In genomic region chr1:155791919-155792318, GRCm38 (mm10) we compare ENCODE assay signal across 14 mouse cellular contexts. TPM values are rescaled to one million over a fixed set of nuclear protein-coding genes. Genes with fewer than 3 reads are reported as not detected.
DNase-seq lines count a peak whose midpoint lies in the region; ATAC-seq and TF ChIP-seq lines count a peak whose summit lies in the region.
"Had no signal": no experiment of that assay in that cellular context is flagged by ENCODE, and none has a peak within 500 bp of the region (broad histone marks: within the 10 kb centered on the region; RNA-seq: fewer than 3 reads in every experiment).

No protein-coding gene starts in this region.

- no peak overlapping the region for H3K9ac ChIP-seq in intestine, postnatal 0 days (ENCODE audit: low read depth, low read length)
- no peak overlapping the region for H3K9ac ChIP-seq in intestine, embryonic 15.5 days
- H3K9ac ChIP-seq in midbrain, postnatal 0 days (replicated peaks; ENCODE audit: low read length, poor library complexity, severe bottlenecking) = no peak overlapping the region
- no peak overlapping the region for H3K9ac ChIP-seq in midbrain, embryonic 15.5 days
- H3K9ac ChIP-seq in hindbrain, embryonic 13.5 days = no peak overlapping the region
- H3K9ac ChIP-seq: heart, embryonic 13.5 days had no signal

- WGBS in intestine, postnatal 0 days = 56% methylated on average over 5 of the region's 5 CpGs
- 60% methylated on average over 5 of the region's 5 CpGs for WGBS in intestine, embryonic 15.5 days
- 59% methylated on average over 5 of the region's 5 CpGs for WGBS in midbrain, postnatal 0 days
- whole genome bisulfite sequencing in midbrain, embryonic 15.5 days = 61% methylated on average over 5 of the region's 5 CpGs
- WGBS in hindbrain, embryonic 13.5 days = 65% methylated on average over 5 of the region's 5 CpGs

- peak; percentile 67 for TF ChIP-seq CTCF in intestine, postnatal 0 days (IDR thresholded peaks at IDR 0.05; ENCODE audit: low read depth)
- peak; percentile 60 for TF ChIP-seq CTCF in midbrain, postnatal 0 days (IDR thresholded peaks at IDR 0.05)

- no peak overlapping the region for H3K27ac ChIP-seq in intestine, postnatal 0 days (ENCODE audit: low read depth, low read length)
- no peak overlapping the region for H3K27ac ChIP-seq in intestine, embryonic 15.5 days
- no peak overlapping the region for H3K27ac ChIP-seq in midbrain, postnatal 0 days (ENCODE audit: low read depth, low read length)
- H3K27ac ChIP-seq in midbrain, embryonic 15.5 days = no peak overlapping the region
- no peak overlapping the region for H3K27ac ChIP-seq in hindbrain, embryonic 13.5 days
- H3K27ac ChIP-seq: embryonic facial prominence, embryonic 10.5 days; heart, embryonic 13.5 days had no signal

- no peaks in the 10 kb centered on the region for H3K4me1 ChIP-seq in intestine, postnatal 0 days (replicated peaks; ENCODE audit: control insufficient read depth, insufficient read depth, low read length)
- H3K4me1 ChIP-seq in intestine, embryonic 15.5 days (replicated peaks) = 0 out of 2 replicates have a peak, but pooled peaks cover 3% of the 10 kb centered on the region
- no peaks in the 10 kb centered on the region for H3K4me1 ChIP-seq in midbrain, postnatal 0 days (ENCODE audit: insufficient read depth, low read length)
- H3K4me1 ChIP-seq in midbrain, embryonic 15.5 days = peaks cover 7% of the 10 kb centered on the region
- peaks cover 22% of the 10 kb centered on the region for H3K4me1 ChIP-seq in hindbrain, embryonic 13.5 days (replicated peaks)

- peaks cover 68% of the 10 kb centered on the region for H3K36me3 ChIP-seq in intestine, postnatal 0 days (ENCODE audit: control insufficient read depth, insufficient read depth)
- peaks cover 33% of the 10 kb centered on the region for H3K36me3 ChIP-seq in intestine, embryonic 15.5 days
- peaks cover 56% of the 10 kb centered on the region for H3K36me3 ChIP-seq in midbrain, postnatal 0 days (ENCODE audit: insufficient read depth, low read length)
- no peaks in the 10 kb centered on the region for H3K36me3 ChIP-seq in midbrain, embryonic 15.5 days (replicated peaks)
- peaks cover 46% of the 10 kb centered on the region for H3K36me3 ChIP-seq in hindbrain, embryonic 13.5 days

- no peak overlapping the region for H3K4me3 ChIP-seq in intestine, postnatal 0 days (ENCODE audit: low read depth, low read length)
- H3K4me3 ChIP-seq in intestine, embryonic 15.5 days (replicated peaks) = no peak overlapping the region
- no peak overlapping the region for H3K4me3 ChIP-seq in midbrain, postnatal 0 days (ENCODE audit: low read depth, low read length)
- H3K4me3 ChIP-seq in midbrain, embryonic 15.5 days = no peak overlapping the region
- H3K4me3 ChIP-seq in hindbrain, embryonic 13.5 days = no peak overlapping the region
- H3K4me3 ChIP-seq: embryonic facial prominence, embryonic 10.5 days; heart, embryonic 13.5 days had no signal

- H3K4me2 ChIP-seq in intestine, postnatal 0 days (replicated peaks; ENCODE audit: low read depth) = no peak overlapping the region
- no peak overlapping the region for H3K4me2 ChIP-seq in intestine, embryonic 15.5 days (replicated peaks)
- H3K4me2 ChIP-seq in midbrain, postnatal 0 days (ENCODE audit: low read depth, low read length, poor library complexity, severe bottlenecking) = no peak overlapping the region
- H3K4me2 ChIP-seq in midbrain, embryonic 15.5 days = no peak overlapping the region
- no peak overlapping the region for H3K4me2 ChIP-seq in hindbrain, embryonic 13.5 days
- H3K4me2 ChIP-seq: heart, embryonic 13.5 days had no signal

- H3K9me3 ChIP-seq in intestine, postnatal 0 days (ENCODE audit: control insufficient read depth) = no peaks in the 10 kb centered on the region
- no peaks in the 10 kb centered on the region for H3K9me3 ChIP-seq in intestine, embryonic 15.5 days
- H3K9me3 ChIP-seq in midbrain, postnatal 0 days (ENCODE audit: low read length) = no peaks in the 10 kb centered on the region
- H3K9me3 ChIP-seq in midbrain, embryonic 15.5 days = no peaks in the 10 kb centered on the region
- no peaks in the 10 kb centered on the region for H3K9me3 ChIP-seq in hindbrain, embryonic 13.5 days
- H3K9me3 ChIP-seq: heart, embryonic 13.5 days had no signal

- no peak for ATAC-seq in intestine, postnatal 0 days
- ATAC-seq in intestine, embryonic 15.5 days = no peak
- no peak for ATAC-seq in midbrain, postnatal 0 days (ENCODE audit: low FRiP score)
- ATAC-seq in midbrain, embryonic 15.5 days (replicated peaks) = no peak
- ATAC-seq in common myeloid progenitor, adult 5-6 weeks (replicated peaks; ENCODE audit: low read depth, poor library complexity, severe bottlenecking) = peak; percentile 57; the same call in 1 of the 2 replicates
- ATAC-seq in erythroid progenitor cell, adult 5-6 weeks (replicated peaks; ENCODE audit: low FRiP score, poor library complexity, severe bottlenecking) = no peak
- ATAC-seq in hindbrain, embryonic 13.5 days (ENCODE audit: low FRiP score) = no peak
- ATAC-seq: forebrain, embryonic 16.5 days had no signal

- H3K27me3 ChIP-seq in intestine, postnatal 0 days (replicated peaks; ENCODE audit: control insufficient read depth, insufficient read depth, low read length) = no peaks in the 10 kb centered on the region
- no peaks in the 10 kb centered on the region for H3K27me3 ChIP-seq in intestine, embryonic 15.5 days (replicated peaks)
- no peaks in the 10 kb centered on the region for H3K27me3 ChIP-seq in midbrain, postnatal 0 days (ENCODE audit: insufficient read depth, low read length)
- H3K27me3 ChIP-seq in midbrain, embryonic 15.5 days (replicated peaks) = no peaks in the 10 kb centered on the region
- peaks cover 3% of the 10 kb centered on the region; the same call in 1 of the 2 replicates for H3K27me3 ChIP-seq in hindbrain, embryonic 13.5 days
- H3K27me3 ChIP-seq: heart, embryonic 13.5 days had no signal

- DNase-seq in midbrain, postnatal 0 days (ENCODE audit: low spot score) = peak; percentile 28
- DNase-seq in heart, postnatal 4 days = no peak
- DNase-seq: right cerebral cortex, postnatal 25 days had no signal

RNA-seq across cellular contexts. Expression of gene Qsox1, which starts 20.8 kb away (rescaled TPM):
- polyA plus RNA-seq in intestine, postnatal 0 days (2015; fragmentation: Nextera tagmentation; extraction: Ambion mirVana) = 28.4 and 30.1 TPM in 2 replicates
- 40.3 and 49.1 TPM in 2 replicates for polyA plus RNA-seq in intestine, embryonic 15.5 days (2015; fragmentation: Nextera tagmentation; extraction: Ambion mirVana)
- total RNA-seq in midbrain, postnatal 0 days (2014; rRNA removed) = 31.7 and 32.7 TPM in 2 replicates
- polyA plus RNA-seq in midbrain, postnatal 0 days (2015; fragmentation: Nextera tagmentation; extraction: Ambion mirVana) = 21.3 and 23.0 TPM in 2 replicates
- 21.7 and 22.6 TPM in 2 replicates for polyA plus RNA-seq in midbrain, embryonic 15.5 days (2015; fragmentation: Nextera tagmentation; extraction: Ambion mirVana)
- total RNA-seq in common myeloid progenitor, adult 5-6 weeks (2017) = 21.5 and 23.8 TPM in 2 replicates
- 2.5 and 8.8 TPM in 2 replicates for total RNA-seq in erythroid progenitor cell, adult 5-6 weeks (2015; ENCODE audit: low replicate concordance)
- total RNA-seq in erythroid progenitor cell, adult 5-6 weeks (2017; ENCODE audit: low replicate concordance) = 0.91 and 4.6 TPM in 2 replicates
- 25.3 and 27.5 TPM in 2 replicates for polyA plus RNA-seq in hindbrain, embryonic 13.5 days (2015; fragmentation: Nextera tagmentation; extraction: Ambion mirVana)
- 10 to 100 TPM; 76.5 to 77.4 TPM for total RNA-seq in heart, postnatal 4 days (2021)

RNA-seq across cellular contexts. Expression of gene Lhx4, which starts 40.4 kb away (rescaled TPM):
- 0.01 TPM in 1 of 2 replicates, not detected in the other for polyA plus RNA-seq in intestine, postnatal 0 days (2015; fragmentation: Nextera tagmentation; extraction: Ambion mirVana)
- polyA plus RNA-seq in intestine, embryonic 15.5 days (2015; fragmentation: Nextera tagmentation; extraction: Ambion mirVana) = not detected in 2 replicates
- total RNA-seq in midbrain, postnatal 0 days (2014; rRNA removed) = 1.5 and 2.7 TPM in 2 replicates
- 0.99 and 1.1 TPM in 2 replicates for polyA plus RNA-seq in midbrain, postnatal 0 days (2015; fragmentation: Nextera tagmentation; extraction: Ambion mirVana)
- polyA plus RNA-seq in midbrain, embryonic 15.5 days (2015; fragmentation: Nextera tagmentation; extraction: Ambion mirVana) = 1.5 and 1.6 TPM in 2 replicates
- total RNA-seq in common myeloid progenitor, adult 5-6 weeks (2017) = not detected in 2 replicates
- total RNA-seq in erythroid progenitor cell, adult 5-6 weeks (2015; ENCODE audit: low replicate concordance) = not detected in 2 replicates
- total RNA-seq in erythroid progenitor cell, adult 5-6 weeks (2017; ENCODE audit: low replicate concordance) = not detected in 2 replicates
- polyA plus RNA-seq in hindbrain, embryonic 13.5 days (2015; fragmentation: Nextera tagmentation; extraction: Ambion mirVana) = 6.4 and 9.3 TPM in 2 replicates
- not detected for total RNA-seq in heart, postnatal 4 days (2021)
- total RNA-seq: left cerebral cortex, adult 18-20 months had no signal
- polyA plus RNA-seq: forebrain, embryonic 16.5 days; heart, embryonic 13.5 days; lung, embryonic 16.5 days had no signal
